Mouse (Mus musculus) cerebellum, postnatal 25 days (tissue): ENCODE measurements around the gene Cnp.
"Not testable (repeated sequence)": the region's sequence is repeated elsewhere in the genome, so short reads cannot be mapped to it uniquely, and the experiment has no call there.

Source experiments
- DNase-seq, 2 experiments: peaks; one replicate each; pipeline ENCODE4 v3.0.0; 2021; ENCODE audit warnings: mixed read lengths in 2 of 2

Cnp gene

DNA sequence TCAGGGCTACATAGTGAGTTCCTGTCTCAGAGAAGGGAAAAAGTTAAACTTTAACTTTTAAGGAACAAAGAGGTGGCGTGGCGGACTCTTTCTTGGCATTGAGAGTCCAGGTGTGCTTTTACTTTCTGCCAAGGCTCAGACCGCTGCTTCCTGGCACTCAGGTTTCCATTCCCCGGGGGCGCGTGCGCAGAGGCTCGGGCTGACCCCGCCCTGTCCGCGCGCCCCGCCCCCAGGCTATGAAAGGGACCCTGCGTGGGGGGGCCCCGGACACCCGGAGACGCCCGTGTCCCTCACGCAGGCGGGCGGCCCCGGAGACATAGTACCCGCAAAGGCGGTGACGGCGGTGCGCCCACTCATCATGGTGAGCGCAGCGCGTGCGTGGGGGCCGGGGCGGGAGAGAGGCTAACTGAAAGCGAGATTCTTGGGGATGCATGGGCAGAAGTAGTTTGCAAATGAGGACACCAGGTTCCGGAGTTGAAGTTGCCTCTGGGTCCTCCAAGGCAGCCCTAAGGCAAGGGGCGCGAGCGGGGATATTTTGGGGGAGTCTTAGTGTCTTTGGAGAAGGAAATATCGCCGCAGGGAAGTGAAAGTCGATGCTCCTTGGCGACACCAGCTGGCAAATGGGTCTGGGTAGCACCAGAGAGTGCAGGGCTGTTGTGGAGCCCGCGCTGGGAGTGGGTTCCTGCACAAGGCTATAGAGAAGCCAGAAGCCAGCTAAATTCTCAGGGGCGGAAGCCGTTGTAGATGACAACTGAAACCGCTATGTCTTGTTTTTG lies at the start of gene Cnp:
Gene Cnp (plus strand): TSS at position 197 of the 776 bp plus-strand sequence.
- peak; percentile 66 to 82 for DNase-seq

DNA sequence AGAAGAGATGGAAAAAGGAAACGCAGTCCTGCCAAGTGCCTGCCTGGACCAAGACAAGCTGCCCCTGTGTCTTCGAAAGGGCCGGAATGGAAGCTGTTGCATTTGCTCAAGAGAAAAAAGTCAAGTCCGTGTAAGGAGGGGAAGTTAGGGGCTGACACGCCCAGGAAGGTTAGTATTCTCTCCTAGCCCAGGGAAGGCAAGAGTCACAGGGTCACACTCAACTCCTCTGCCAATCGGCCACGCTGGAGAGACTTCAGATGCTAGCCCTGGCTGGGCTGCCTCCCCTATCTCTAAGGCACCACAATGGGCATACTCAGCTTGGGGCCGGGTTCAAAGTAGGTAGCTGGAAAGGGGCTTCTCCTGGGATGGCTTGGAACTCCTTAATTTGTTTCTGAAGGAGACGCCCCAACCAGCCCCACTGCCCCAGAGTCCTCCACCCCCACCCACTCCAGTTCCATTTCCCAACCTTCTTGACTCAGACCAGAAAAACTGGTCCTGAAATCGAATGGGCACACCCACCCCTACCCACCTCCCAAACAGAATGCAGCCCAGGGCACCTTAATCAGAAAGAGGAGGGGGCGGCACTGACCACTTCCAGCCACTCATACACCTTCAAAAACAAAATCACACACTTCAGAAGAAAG lies 49.6 kb upstream of the Cnp start:
- DNase-seq, result no peak

DNA sequence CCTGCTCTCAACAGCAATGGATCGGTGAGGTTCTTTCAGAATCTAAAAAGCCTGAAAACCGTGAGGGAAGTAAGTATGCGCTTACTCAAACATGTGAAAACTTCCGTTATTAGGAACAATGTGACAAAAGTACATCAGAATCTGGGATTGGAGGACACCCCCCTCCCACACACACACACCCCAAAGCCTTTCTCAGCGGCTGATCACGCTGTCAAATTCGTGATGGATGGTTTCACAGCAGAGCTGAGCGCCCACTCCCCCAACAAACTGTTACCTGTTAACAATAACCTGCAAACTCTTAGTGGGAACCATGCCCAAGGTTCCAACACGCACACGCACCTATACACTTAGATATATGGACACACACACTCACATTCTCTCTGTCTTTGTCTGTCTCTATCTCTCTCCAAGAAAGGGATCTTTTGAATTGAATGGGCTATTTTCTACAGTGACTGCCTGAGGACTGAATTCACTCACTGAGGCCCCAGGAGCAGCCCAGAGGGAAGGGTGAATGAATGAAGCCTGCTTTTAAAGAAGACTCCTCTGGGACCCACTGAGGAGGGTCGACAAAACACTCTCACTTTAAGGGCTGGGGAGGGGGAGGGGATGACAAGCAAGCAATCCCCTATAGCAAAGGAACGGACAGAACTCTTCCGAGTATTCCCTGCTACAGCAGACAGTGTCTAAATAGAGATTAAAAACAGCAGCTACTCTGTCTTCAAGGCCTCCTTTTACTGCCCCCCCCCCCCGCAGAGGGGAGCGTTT lies 48.5 kb upstream of the Cnp start:
- DNase-seq, result no peak

DNA sequence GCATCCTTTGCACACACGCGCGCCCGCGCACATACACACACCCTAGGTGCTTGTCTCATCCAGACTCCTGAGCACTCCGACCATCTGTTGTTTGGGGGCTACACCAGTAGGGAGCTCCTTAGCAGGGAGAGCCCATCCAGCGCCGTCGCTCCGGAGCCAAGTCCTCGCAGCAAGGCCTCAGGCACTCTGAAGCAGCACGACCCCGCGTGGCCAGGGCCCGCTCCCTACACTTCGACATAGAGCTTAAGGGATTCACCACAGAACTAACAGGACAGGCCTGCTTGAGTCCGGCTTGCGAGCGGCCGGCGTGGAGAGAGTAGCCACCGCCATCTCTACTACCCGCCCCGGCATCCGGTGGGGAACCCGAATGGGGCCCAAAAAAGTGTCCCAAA lies 47.6 kb upstream of the Cnp start:
- DNase-seq, result peak; percentile 74 to 75

DNA sequence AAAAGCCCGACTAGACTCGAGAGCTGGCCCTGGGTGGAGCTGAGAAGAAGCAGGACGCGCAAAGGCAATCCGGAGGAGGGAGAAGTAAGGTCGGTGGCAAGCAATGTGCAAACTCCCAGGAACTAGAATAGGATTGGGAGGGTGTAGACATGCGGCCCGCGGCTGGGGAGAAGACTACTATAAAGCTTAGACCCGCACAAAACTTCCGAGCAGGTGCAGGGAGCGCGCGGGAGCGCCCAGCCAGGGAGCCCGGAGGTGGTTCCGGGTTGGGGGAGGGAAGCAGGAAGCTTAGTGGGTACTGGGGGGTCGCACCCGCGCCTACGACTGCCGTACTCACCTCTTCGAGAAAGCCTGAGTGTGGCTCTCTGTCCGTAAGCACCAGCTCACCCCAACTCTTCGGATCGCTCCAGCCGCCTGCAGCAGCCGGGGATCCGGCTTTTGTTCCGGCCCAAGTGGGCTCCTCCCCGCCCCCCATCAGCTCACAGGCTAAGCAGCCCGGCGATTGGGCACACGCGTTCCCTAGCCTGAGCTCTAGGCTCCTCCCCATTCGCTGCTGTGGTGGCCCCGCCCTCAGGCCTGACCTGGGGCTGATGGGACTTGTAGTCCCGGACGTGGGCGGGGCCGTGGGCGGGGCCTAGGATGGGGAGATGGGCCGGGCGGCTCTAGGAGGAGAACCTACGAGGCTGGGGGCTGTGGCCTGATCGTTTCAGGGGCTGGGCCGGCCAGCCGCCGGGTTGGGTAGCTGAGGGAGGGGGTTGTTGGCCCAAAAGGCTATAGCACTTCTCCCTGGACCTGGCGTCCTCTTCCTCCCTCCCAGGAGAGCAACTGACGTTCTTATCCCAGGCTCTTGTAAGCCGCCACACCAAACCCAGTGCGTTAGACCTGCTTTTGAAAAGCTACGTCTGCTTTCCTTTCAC lies 47.0 kb upstream of the Cnp start, which contains the start of gene Acly:
Gene Acly (minus strand): TSS at position 543 of the 917 bp plus-strand sequence.
- DNase-seq, result peak; percentile 97 to 100

DNA sequence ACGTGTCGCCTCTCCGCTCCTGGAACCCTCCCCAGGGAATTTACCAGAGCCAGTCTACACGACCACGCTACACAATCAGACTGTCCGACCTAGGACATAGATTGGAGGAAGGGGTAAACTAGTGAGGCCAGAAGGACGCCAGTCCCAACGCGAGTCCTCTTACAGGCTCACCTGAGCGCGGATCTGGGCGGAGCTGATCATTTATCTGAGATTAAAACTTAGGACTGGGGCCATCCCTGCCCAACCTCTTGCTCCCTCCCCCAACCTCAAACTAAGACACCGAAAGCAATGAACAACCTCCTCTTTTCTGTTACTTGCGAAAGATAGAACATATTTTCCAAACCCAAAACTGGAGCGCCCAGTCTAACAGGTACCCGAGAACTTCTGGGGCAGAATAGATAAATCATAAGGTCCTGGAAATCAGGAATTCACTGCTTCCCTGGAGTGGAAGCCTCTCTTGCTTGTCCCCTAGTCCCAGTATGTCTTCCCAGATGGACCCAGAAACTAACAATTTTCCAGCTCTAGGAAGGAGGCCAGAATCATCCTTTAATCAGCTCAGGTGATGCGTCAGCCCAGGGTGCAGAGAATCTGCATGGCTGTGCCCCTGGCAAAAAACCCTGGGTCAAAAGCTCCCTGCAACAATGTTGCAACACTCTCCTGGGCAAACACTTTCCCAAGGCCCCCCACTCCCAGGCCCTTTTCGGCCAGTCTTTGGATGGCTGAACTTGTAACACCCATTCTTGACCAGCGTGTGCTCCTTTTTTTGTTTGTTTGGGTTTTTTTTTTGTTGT lies 46.1 kb upstream of the Cnp start:
- DNase-seq, result no peak

DNA sequence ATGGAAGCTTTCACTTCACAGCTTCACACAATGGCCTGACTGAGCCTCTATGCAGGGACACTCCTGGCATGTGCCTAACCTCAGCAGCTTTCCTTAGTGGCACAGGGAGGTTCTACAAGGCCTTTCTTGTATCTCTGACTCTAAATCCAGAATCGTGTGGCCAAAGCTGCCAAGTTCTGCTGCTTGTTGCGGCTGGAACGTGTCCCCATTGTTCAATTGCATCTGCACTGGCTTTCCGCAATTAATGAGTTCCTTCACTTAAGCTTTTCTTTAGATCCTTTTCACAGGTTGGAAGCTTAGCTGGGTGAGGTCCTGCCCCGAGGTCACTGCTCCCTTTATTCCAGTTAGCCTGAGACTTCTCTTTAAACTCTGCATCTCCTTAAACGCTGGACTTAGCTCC lies 40.8 kb upstream of the Cnp start:
- no peak for DNase-seq

DNA sequence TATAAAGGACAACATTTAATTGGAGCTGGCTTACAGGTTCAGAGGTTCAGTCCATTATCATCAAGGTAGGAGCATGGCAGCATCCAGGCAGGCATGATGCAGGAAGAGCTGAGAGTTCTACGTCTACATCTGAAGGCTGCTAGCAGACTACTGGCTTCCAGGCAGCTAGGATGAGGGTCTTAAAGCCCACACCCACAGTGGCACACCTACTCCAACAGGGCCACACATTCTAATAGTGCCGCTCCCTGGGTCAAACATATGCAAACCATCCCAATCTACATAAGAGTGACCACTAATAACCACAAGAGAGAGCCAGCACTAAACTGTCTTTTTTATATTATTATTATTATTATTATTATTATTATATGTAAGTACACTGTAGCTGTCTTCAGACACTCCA lies 40.3 kb upstream of the Cnp start:
- DNase-seq, result not testable (repeated sequence)

DNA sequence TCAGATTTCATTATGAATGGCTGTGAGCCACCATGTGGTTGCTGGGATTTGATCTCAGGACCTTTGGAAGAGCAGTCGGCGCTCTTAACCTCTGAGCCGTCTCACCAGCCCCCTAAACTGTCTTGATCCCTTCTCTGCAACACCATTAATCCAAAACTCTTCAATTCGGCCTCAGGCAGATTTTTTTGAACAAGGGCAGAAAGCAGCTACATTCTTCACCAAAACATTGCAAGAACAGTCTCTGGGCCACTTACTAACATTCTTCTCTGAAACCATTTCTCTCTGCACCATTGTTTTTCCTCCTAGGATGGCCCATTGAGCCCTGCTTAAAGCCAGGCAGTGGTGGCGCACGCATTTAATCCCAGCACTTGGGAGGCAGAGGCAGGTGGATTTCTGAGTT lies 39.9 kb upstream of the Cnp start:
- not testable (repeated sequence) for DNase-seq

DNA sequence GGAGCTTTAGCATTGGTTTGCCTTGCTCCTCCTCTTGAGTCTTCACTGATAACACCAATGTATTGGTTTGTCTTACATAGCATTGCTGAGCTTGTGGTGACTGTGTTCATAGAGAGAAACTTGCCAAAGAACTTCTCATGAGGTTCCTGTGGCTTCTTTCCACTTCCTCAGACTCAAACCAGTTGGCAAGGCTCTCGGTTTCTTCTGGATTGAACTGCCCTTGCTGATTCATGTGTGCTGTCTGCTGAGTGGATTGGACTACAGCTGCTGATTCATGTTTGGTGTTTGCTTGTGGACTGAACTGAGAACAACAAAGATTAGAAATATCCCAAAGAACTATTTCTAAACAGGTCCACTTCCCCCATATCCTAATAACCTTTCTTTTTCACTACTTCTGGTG lies 38.7 kb upstream of the Cnp start:
- no peak for DNase-seq

DNA sequence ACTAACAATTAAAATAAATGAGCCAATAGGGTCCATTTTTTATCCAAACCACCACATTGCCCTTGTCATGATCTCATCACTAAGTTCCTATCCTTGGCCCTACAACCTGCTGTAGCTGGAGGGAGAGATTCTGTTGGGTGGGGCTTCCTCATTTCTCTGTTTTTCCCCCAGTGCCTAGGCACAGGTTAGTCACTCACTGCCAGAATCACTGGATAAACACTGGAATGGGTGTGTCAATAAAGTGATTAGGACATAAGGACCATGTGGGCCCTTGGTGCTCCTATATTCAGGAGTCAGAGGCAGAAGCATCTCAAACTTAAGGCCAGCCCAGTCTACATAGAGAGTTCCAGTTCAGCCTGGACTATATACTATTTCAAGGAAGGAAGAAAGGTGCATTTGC lies 38.2 kb upstream of the Cnp start:
- DNase-seq, result no peak

DNA sequence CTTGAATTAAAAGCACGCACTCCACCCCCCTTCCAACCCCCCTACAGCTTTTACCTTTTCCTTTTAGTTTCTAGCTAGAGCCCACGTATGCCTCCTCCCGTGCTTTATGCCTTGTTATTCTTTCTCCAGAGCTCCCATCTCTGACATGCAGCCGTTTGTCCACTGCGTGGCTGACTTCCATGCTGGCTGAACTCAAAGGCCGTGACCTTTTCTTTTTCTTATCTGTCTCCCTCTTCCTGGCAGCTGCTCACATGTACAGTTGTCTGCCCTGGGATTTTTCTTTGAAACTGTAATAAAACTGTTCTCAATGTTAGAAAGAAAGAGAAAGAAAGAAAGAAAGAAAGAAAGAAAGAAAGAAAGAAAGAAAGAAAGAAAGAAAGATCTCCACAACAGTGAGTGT lies 33.7 kb upstream of the Cnp start:
- no peak for DNase-seq

DNA sequence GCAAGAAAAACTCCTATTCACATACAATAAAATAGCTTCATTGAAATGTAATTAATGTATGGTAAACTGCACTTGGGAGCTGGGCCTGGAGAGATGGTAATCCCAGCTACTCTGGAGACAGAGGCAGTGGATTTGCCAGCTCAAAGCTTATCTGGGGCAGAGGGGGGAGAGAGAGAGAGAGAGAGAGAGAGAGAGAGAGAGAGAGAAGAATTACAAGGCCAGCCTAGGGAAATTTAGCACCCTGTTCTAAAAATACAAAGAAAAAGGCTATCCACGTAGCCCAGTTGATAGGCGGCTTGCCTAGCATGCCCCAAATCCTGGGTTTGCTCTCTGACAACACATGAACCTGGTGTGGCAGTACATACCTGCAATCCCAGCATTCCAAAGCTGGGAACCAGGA lies 33.1 kb upstream of the Cnp start:
- DNase-seq, result no peak

DNA sequence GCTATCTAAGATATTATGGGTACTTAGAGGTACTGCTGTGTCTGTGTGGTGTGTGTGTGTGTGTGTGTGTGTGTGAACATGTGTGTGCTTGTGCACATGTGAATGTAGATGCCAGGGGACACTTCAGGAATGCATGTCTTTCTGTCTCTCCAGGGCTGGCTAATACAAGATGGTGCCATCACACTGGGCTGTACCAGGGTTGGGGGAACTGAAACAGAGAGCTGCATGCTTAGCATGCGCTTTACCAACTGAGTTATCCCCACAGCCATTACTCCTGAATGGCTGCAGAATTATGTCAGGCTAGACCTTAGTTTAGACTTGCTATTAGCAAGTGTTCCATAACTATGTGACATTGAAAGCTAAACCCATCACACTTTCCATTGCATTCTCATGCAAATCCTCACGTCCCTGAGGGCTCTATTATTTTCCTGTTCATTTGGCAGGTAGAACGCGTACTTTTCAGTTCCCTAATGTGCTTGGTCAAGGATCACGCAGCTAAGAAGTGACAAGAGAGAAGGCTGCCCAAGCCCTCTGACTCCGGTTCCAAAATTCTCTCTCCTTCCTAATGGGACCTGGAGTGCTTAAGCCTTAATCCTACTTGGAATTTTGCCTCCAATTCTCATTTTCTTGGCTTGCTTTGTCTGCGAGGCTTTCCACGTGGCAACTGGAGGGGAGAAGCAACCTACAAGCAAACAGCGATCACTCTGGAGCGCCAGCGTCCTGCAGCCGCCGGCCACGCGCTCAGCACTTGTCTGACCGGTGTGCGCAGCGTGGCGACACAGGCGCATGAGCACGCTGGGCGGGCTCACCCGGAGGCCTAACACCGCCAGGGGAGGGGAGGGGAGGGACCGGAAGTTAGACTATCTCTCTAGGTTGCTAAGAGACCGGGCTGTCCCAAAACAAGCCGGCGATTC lies 29.6 kb upstream of the Cnp start, which contains the start of gene Ttc25:
Gene Ttc25 (plus strand): TSS at position 776 of the 914 bp plus-strand sequence.
- DNase-seq, result peak; percentile 39 to 61

DNA sequence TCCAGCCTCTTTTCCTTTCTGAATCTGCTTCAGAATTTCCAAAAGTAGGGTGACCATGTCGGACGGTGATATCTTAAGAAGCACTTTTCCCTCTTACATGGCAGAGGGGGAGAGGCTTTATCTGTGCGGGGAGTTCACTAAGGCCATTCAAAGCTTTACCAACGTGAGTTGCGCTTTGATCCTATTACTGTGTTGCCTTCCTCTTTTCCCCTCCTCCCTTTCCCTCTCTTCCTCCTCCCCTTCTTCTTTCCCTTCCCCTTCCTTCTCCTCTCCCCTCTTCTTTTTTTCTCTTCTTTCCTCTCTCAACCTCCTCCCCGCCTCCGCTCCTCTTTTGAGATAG lies 29.0 kb upstream of the Cnp start:
- DNase-seq, result no peak

DNA sequence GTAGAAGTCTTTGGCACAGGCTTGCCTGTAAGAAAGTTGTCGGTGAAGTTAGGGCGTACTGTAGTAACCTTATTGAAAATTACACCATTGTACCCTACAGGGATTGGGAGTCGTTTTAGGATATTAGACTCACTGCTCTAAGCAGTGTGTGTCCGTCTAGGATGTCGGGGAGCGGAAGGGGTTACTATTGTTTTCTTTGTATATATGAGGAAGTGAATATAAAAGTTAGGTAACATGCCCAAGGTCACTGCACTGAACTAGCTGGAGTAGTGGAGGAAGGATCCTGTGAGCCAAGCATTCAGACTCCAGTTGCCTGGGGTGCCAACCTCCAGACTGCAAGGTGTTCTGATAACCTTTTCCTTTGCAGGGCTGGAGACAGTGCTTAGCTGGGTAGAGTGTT lies 27.7 kb upstream of the Cnp start:
- no peak for DNase-seq

DNA sequence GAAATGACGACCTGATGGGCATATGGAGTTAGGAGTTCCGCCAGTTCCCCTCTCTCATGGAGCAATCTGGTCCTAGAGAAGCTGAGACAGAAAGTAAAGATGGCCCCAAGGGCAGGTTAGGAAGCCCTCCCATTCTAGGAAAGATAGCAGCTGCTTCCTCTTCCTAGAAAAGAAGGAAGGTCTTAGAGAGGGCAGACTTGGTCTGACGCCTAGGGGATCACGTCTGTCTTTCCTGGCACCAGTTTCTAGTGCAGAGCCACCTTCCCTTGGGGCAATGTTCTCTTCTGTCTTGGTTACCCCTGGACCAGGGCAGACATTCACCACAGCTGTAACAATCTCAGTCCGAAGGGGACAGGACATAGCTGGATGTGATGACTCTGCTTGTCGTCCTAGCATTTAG lies 26.6 kb upstream of the Cnp start:
- no peak for DNase-seq

DNA sequence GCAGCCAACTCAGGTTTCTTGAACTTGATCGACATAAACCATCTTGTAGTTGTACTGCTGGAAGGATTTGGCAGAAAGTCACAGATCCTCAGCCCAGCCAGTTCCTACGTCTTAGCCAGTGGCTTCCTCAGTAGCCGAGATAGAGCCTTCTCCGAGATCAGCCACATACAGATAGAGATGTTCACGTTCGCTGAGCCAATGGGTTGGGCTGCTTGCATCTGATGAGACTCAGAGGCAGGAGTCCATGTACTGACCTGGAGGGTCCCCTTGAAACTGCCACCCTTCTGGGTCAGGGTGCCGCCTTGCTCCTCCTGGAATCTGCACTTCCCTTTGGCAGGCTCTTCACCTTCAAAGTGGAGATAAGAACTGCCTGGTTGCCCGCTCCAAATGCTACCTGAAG lies 25.2 kb upstream of the Cnp start:
- DNase-seq, result no peak

DNA sequence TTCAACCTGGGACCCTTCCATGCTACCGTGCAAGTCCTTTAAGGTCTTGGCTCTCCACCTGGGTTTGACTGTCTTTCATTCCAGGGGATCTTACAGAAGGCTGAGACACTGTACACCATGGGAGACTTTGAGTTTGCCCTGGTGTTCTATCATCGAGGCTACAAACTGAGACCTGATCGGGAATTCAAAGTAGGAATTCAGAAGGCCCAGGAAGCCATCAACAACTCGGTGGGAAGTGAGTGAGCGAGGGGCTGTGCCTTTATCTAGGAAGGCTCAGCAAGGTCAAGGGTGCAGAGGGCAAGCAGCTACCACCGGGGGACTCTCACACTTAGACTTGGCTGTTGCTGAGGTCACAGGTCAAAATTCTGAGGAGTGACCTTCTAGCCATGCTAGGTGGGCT lies 24.6 kb upstream of the Cnp start:
- no peak for DNase-seq

DNA sequence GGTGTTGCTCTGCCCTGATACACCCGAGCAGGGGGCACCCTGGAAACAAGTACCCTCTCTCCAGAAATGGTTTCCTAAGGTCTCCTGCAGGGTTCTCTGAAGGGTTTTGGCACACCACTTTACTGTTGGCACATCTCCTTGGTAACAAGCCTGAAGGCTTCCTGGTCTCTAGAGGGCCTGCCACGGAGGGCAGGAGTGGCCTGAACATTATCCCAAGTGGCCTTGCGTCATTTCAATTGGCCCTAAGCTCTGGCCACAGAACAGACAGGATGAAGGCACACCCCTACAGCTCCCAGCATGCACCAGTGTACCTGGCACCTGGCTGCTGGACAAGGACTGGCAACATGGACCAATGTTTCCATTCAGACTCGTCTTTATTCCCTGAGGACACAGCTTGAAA lies 21.9 kb upstream of the Cnp start:
- no peak for DNase-seq

DNA sequence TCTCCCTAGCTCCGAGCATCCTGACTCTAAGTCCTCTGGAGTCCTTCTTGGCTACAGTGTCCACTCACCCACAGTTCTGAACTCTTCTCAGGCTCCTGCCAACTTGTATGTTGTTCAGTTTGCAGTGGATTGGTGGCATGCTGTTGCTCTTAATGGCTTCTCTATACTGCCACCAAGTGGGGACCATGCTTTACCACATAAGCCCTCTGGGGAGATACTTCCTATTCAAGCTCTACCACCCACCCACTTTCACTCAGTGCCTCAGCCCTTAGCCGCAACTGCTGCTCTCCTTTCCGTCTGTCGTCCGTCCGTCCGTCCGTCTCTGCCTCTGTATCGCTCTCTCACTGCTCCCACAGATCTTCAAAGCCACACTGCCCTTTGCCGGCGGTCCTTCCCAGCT lies 19.1 kb upstream of the Cnp start:
- DNase-seq, result peak; percentile 53 to 72
